Mouse (Mus musculus) embryonic facial prominence, embryonic 12.5 days (tissue): ENCODE results near the gene Dlx1. TPM values are rescaled to one million over a fixed set of nuclear protein-coding genes. Genes with fewer than 3 reads are reported as not detected.

Experiments
- ATAC-seq: fragments of 200-750 bp; cut with Nextera tagmentation; 2 replicates; pipeline ENCODE4 v1.8.0; 2017; ENCODE audit not compliant: insufficient number of reproducible peaks, insufficient read depth, low FRiP score, low TSS enrichment
- H3K27ac ChIP-seq: fragments of 300-500 bp; sonication (generic); 2 replicates; pipeline ENCODE4 v1.5.1; 2016; ENCODE audit warnings: mild to moderate bottlenecking
- H3K27me3 ChIP-seq: fragments of 300-500 bp; sonication (generic); 2 replicates; pipeline ENCODE4 v1.6.1; 2016; ENCODE audit warnings: mild to moderate bottlenecking, moderate library complexity
- H3K36me3 ChIP-seq: fragments of 300-500 bp; sonication (generic); 2 replicates; pipeline ENCODE4 v1.6.1; 2016; ENCODE audit warnings: mild to moderate bottlenecking
- H3K4me1 ChIP-seq: fragments of 300-500 bp; sonication (generic); 2 replicates; pipeline ENCODE4 v1.6.1; 2016
- H3K4me2 ChIP-seq: fragments of 300-500 bp; sonication (generic); replicated peaks from 2 replicates; pipeline ENCODE4 v1.6.1; 2016; ENCODE audit warnings: mild to moderate bottlenecking, moderate library complexity
- H3K4me3 ChIP-seq: fragments of 300-500 bp; sonication (generic); 2 replicates; pipeline ENCODE4 v1.5.1; 2016; ENCODE audit warnings: mild to moderate bottlenecking
- H3K9ac ChIP-seq: fragments of 300-500 bp; sonication (generic); 2 replicates; pipeline ENCODE4 v1.6.1; 2016; ENCODE audit warnings: mild to moderate bottlenecking, moderate library complexity
- H3K9me3 ChIP-seq: fragments of 300-500 bp; sonication (generic); 2 replicates; pipeline ENCODE4 v1.6.1; 2016; ENCODE audit warnings: mild to moderate bottlenecking, moderate library complexity
- WGBS: fragments of 180-500 bp; shearing (Covaris S2); methylation state at CpG from one replicate; pipeline ENCODE4 v1.1.7; 2016; 5-methylcytosine and 5-hydroxymethylcytosine counted together
- polyA plus RNA-seq: library from polyadenylated mRNA; unstranded; fragments of >200 nt; fragmentation: Nextera tagmentation; extraction: Ambion mirVana; gene quantifications from 2 replicates; pipeline ENCODE4 v1.2.1, GENCODE M21; 2016

The Dlx1 gene
- polyA plus RNA-seq, 1 experiment from 2014 or later, result 65.4 TPM

DNA sequence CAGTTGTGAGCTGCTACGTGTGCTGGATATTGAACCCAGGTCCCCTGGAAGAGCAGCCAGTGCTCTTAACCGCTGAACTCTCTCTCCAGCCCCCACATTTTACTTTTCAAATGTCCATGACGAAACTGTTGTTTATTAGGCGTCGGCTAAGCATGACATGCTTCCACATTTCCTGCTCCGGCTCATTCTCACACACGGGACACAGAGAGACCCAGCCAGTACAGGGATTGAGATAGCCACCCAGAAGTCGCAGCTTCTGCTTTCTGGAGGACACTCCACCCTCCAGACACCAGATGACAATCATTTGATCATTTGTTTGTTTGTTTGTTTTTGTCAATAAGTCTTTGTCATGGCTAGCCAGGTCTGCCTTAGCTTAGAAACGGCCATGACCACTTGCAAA is 23.1 kb upstream of the Dlx1 start:
- peaks cover 13% of the 10 kb centered on the region; the same call in 1 of the 2 replicates for H3K4me1 ChIP-seq
- no peak overlapping the region for H3K9ac ChIP-seq
- no peak for ATAC-seq
- H3K9me3 ChIP-seq, result no peaks in the 10 kb centered on the region
- H3K36me3 ChIP-seq, result no peaks in the 10 kb centered on the region
- H3K4me2 ChIP-seq, result no peak overlapping the region
- WGBS, result 72% methylated on average over 9 of the region's 9 CpGs
- H3K27me3 ChIP-seq, result no peaks in the 10 kb centered on the region; the same call in 1 of the 2 replicates
- no peak overlapping the region for H3K27ac ChIP-seq
- H3K4me3 ChIP-seq, result no peak overlapping the region

DNA sequence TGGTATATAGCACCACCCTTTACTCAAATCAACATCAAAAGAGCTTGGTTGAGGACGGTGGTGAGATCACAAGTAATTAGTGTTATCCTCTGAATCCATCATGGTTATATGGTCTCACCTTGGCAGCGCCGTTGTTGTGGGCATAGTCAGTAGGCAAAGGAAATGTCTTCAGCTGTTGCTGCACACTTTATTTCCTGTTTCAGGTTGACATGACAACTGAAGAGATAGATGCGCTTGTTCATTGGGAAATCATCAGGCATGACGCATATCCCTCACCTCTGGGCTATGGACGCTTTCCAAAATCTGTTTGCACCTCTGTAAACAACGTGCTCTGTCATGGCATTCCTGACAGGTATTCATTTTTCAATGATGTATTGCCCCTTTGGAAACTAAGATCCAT is 16.7 kb upstream of the Dlx1 start:
- no peak for ATAC-seq
- Histone ChIP-seq H3K4me2 (no peak overlapping the region), H3K27ac (no peak overlapping the region), H3K9ac (no peak overlapping the region), H3K27me3 (no peaks in the 10 kb centered on the region; the same call in 1 of the 2 replicates), H3K36me3 (no peaks in the 10 kb centered on the region), H3K4me1 (peaks cover 9% of the 10 kb centered on the region; the same call in 1 of the 2 replicates), H3K4me3 (no peak overlapping the region), H3K9me3 (no peaks in the 10 kb centered on the region)
- WGBS, result 83% methylated on average over 7 of the region's 7 CpGs

DNA sequence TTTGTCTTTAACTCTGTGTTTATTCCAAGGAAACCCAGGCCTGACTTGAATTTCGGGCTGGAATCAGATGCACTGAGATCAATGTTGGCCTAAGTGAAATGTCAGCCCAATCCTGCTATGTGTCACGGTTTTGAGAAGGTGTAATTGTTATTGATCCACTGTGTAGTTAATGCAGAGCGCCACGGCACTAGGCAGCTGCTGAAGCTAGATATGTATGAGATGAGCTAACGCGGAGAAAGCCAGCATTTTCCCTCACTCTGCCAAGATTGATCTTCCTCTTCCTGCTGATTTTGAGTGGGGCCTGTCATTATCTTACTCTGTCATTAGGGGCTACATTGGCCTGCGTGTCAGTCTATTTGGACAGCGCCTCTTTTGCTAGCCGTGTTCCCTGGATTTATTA is 15.6 kb upstream of the Dlx1 start:
- Histone ChIP-seq H3K4me3 (no peak overlapping the region), H3K4me2 (no peak overlapping the region), H3K27ac (no peak overlapping the region), H3K27me3 (no peaks in the 10 kb centered on the region; the same call in 1 of the 2 replicates), H3K4me1 (peaks cover 3% of the 10 kb centered on the region; the same call in 1 of the 2 replicates), H3K36me3 (no peaks in the 10 kb centered on the region), H3K9ac (no peak overlapping the region), H3K9me3 (no peaks in the 10 kb centered on the region)
- no peak for ATAC-seq
- 55% methylated on average over 9 of the region's 9 CpGs for WGBS

DNA sequence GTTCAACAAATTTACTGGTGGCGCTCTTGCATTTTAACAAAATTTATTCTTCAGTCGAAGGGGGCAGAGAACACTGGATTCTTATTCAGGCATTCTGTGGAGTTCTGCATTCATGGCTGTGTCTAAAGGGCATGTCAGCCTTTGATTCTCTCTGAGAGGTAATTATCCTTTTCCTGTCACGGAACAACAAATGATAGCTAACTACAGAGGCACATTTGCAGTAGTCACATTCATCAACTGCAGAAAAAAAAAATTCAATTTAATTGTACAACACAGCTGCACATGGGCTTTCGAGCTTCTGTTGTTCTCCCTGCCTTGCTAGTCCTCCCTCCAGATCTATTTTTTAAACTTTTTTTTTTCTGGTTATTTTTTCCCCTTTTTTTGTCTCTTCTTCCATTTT is 10.9 kb upstream of the Dlx1 start:
- no peaks in the 10 kb centered on the region for H3K27me3 ChIP-seq
- no peaks in the 10 kb centered on the region for H3K9me3 ChIP-seq
- H3K4me3 ChIP-seq, result no peak overlapping the region
- ATAC-seq, result no peak
- no peak overlapping the region for H3K27ac ChIP-seq
- H3K36me3 ChIP-seq, result no peaks in the 10 kb centered on the region
- H3K4me2 ChIP-seq, result no peak overlapping the region
- H3K9ac ChIP-seq, result no peak overlapping the region
- WGBS, result 31% methylated on average over 4 of the region's 4 CpGs
- no peaks in the 10 kb centered on the region for H3K4me1 ChIP-seq

DNA sequence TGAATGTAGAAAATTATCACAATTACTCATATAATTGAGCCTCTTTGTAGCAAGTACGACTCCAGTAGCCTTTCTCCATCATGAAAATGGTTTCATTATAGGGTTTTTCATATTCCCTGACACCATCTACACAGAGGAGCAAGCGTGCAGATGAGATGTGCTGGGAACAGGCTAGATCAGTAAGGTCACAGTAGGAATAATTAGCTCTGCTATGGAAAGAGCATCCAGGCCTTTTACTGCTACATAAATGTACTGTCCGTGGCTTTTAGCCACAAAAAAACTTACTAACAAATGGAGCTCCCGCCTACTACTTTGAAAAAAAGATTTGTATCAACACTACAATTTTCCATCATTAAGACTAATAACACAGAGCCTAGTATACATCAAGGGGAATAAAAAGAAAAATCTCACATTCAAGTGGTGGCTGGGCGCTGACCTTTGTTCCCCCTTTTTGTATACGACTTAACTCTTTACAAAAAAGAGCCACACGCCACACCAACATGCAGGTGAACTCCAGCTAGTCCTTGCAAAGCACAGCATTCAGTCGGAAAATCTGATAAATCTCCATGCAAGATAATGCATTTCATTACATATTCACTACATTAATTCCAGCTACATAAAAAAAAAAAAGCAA is 10.3 kb upstream of the Dlx1 start:
- Histone ChIP-seq H3K9ac (no peak overlapping the region), H3K4me2 (no peak overlapping the region), H3K27ac (no peak overlapping the region), H3K4me1 (no peaks in the 10 kb centered on the region), H3K27me3 (peaks cover 2% of the 10 kb centered on the region; the same call in 1 of the 2 replicates), H3K4me3 (no peak overlapping the region), H3K9me3 (no peaks in the 10 kb centered on the region), H3K36me3 (no peaks in the 10 kb centered on the region)
- no peak for ATAC-seq
- 51% methylated on average over 8 of the region's 8 CpGs for WGBS

DNA sequence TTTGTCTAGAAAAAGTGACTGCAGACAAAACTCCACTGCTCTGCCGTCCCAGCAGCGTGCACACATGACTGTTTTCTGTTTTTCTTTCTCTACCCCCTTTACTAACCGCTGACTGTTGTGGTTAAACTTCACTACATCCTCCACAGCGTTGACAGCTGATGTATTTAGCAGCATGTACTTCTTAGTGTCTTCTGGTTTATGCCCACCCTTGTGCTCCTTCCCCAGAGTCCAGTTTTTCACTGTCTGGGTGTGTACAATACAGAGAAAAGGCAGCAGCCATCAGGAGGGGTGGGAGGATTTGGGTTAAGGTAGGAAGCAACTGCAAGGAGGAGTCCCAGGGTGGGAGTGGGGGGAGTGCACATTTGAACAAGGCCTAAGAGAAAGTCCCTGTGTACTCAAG is 5.0 kb upstream of the Dlx1 start:
- no peak overlapping the region for H3K4me2 ChIP-seq

DNA sequence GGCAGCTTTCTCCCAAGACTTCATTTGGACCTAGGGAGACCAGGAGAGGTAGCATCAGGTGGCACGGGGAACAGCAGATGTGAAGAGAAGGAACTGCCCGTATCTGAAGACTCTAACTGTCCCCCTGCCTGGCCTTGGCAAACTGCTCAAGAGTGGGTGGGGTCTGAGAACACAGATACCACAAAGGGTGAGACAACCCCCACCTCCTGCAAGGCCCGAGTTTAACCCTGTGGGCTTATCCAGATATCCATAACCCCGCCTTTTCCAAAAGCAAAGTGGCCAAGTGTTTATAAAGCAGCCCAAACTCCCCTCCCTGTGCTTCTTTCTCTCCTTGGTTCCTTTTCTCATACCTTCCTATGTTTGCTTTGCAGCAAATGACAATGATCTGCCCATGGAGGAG is 4.5 kb upstream of the Dlx1 start:
- H3K9me3 ChIP-seq, result no peaks in the 10 kb centered on the region
- no peak overlapping the region for H3K27ac ChIP-seq
- H3K36me3 ChIP-seq, result no peaks in the 10 kb centered on the region
- H3K4me1 ChIP-seq, result 0 out of 2 replicates have a peak, but pooled peaks cover 11% of the 10 kb centered on the region
- H3K4me3 ChIP-seq, result no peak overlapping the region
- H3K27me3 ChIP-seq, result peaks cover 48% of the 10 kb centered on the region
- no peak overlapping the region for H3K4me2 ChIP-seq
- H3K9ac ChIP-seq, result no peak overlapping the region
- no peak for ATAC-seq
- WGBS, result 38% methylated on average over 4 of the region's 4 CpGs

More for the DNA sequence above, 5.0 kb upstream of the Dlx1 start:
- Histone ChIP-seq H3K9ac (no peak overlapping the region), H3K4me3 (no peak overlapping the region), H3K9me3 (no peaks in the 10 kb centered on the region), H3K36me3 (no peaks in the 10 kb centered on the region), H3K4me1 (0 out of 2 replicates have a peak, but pooled peaks cover 11% of the 10 kb centered on the region), H3K27me3 (peaks cover 46% of the 10 kb centered on the region), H3K27ac (no peak overlapping the region)
- WGBS, result 31% methylated on average over 4 of the region's 4 CpGs
- ATAC-seq, result no peak

DNA sequence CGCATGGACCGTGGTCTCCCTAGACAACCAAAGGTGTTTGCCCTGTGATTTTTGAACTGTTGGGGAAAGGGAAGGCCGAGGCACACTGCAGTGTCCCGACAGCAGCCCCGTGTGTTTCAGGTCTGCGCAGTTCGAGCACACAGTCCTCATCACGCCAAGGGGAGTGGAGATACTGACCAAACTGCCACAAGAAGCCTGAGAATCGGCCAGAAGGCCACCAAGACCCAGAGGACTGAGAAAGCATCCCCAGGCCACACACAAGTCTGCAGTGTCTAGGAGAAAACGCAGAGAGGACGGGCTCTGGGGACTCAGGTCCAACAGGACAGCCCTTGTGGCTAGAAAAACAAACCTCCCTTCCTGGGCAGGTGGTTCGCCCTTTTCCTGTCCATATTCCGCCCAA is 3.1 kb upstream of the Dlx1 start:
- Histone ChIP-seq H3K4me2 (no peak overlapping the region; the same call in 1 of the 2 replicates), H3K27me3 (peaks cover 60% of the 10 kb centered on the region), H3K36me3 (no peaks in the 10 kb centered on the region), H3K27ac (no peak overlapping the region), H3K9ac (no peak overlapping the region), H3K4me1 (0 out of 2 replicates have a peak, but pooled peaks cover 18% of the 10 kb centered on the region), H3K9me3 (no peaks in the 10 kb centered on the region), H3K4me3 (no peak overlapping the region)
- no peak for ATAC-seq
- 22% methylated on average over 13 of the region's 13 CpGs for WGBS

DNA sequence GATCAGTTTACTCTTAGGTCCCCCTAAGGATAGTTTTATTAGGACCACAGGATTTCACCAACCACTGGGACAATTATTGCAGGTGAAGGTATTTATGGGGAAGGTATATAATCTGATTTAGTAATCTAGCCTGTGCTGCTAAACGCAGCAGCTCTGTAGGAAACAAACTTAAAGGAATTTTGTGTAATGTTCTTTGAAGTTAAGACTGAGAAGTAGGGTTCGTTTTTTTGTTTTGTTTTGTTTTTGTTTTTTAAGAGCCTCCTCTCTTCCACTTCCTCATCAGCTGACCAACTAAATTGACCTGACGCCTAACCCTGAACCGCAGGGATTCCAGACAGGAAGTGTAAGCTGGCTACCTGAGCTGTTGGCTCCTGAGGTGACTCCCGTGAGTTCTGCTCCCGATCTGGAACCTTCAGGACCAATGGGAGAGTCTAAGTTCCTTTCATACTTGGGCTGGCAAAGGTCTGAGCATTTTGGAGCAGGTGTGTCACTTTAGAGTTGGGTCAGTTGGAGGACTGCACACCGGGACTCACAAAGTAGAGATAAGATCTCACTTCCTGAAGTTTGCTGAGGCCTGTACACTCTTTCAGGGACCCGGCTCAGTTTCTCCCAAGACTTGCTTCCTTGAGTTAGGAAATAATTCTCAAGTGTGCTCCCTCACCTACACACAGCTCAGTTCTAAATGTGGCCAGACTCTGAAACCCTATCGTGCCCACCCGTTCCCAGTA is 1.2 kb upstream of the Dlx1 start:
- H3K9me3 ChIP-seq, result no peaks in the 10 kb centered on the region
- 0 out of 2 replicates have a peak, but pooled peaks cover 18% of the 10 kb centered on the region for H3K4me1 ChIP-seq
- H3K4me2 ChIP-seq, result peak overlapping the region; percentile 82
- no peaks in the 10 kb centered on the region for H3K36me3 ChIP-seq
- no peak for ATAC-seq
- peak overlapping the region; percentile 88; the same call in 1 of the 2 replicates for H3K27ac ChIP-seq
- H3K27me3 ChIP-seq, result peaks cover 78% of the 10 kb centered on the region
- 0 out of 2 replicates have a peak overlapping the region, but pooled peaks have one; percentile 27 for H3K9ac ChIP-seq
- peak overlapping the region; percentile 22 for H3K4me3 ChIP-seq
- WGBS, result 4% methylated on average over 10 of the region's 10 CpGs

DNA sequence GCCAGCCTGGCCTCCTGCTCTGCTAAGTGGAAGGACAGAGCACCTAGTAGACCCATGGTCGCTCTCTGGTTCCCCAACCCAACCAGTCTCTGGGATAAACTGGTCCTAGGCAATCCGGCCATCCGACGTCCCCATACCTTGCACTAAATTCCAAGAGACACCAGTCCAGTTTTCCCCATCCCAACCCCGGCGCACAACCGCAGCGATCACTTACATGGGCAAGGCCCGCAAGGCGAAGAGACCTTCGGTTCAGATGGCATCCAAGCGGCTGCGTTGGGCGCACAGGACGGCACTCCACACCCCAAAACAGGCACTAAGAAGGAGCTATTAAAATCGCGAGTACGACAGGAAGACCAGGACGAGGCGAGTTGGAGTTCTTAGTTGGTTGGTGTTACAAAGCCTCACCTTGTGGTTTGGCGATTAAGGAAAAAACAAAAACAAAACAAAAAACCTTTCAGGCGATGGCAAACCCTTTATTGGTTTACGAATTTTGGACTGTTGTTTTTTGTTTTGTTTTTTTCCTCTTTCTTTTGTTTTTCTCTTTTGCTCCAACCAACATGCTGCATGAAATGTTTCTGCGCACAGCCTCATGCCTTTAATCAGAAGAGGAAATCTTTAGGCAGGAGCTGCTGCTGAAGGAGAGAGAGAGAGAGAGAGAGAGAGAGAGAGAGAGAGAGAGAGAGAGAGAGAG is 445 bp upstream of the Dlx1 start:
- 3% methylated on average over 24 of the region's 24 CpGs for WGBS
- Histone ChIP-seq H3K9me3 (no peaks in the 10 kb centered on the region), H3K36me3 (no peaks in the 10 kb centered on the region), H3K27ac (peak overlapping the region; percentile 88; the same call in 1 of the 2 replicates), H3K4me3 (peak overlapping the region; percentile 22), H3K9ac (0 out of 2 replicates have a peak overlapping the region, but pooled peaks have one; percentile 79), H3K4me1 (0 out of 2 replicates have a peak, but pooled peaks cover 18% of the 10 kb centered on the region), H3K4me2 (peak overlapping the region; percentile 82), H3K27me3 (peaks cover 84% of the 10 kb centered on the region)
- ATAC-seq, result no peak

DNA sequence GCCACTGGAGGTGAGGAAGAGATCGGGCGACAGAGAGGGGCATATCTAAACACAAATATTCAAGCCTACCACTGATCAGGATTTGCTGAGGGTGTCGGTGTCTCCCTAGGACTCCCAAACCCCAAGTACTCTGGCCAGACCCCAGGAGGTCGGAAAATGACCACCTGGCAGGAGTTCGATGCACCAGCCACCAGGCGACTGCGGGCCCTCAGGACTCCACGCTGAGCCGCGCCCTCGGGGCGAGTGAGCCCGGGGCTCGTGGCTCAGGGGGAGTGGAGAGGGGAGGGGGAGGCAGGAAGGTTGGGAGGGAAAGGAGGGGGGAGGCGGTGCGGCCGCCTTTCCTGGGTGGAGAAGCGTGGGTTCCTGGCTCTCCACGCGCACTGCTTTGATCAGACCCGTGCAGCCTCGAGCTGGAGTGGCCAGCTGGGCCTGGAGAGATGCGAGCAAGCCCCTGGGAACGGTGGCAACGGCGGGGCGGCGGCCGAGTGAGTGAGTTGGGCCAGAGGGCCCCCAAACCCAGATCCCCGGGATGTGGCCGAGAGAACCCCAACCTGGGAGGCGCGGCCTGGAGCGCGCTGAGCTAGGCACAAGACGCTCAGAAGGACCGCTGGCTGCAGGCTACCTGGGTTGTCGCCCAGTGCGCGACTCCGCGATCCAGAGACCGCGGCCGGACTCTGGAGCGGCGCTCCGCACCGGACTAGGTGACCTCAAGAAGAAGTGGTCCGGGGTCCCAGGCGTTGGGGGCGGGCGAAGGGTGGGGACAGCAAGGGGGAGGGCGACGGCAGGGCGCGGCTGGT is 999 bp downstream of the Dlx1 start:
- Histone ChIP-seq H3K4me3 (peak overlapping the region; percentile 43), H3K9ac (peak overlapping the region; percentile 79), H3K9me3 (no peaks in the 10 kb centered on the region), H3K4me2 (peak overlapping the region; percentile 82), H3K4me1 (0 out of 2 replicates have a peak, but pooled peaks cover 7% of the 10 kb centered on the region), H3K36me3 (no peaks in the 10 kb centered on the region), H3K27ac (peak overlapping the region; percentile 88), H3K27me3 (peaks cover 77% of the 10 kb centered on the region)
- 1% methylated on average over 56 of the region's 57 CpGs for WGBS
- peak; percentile 36; the same call in 1 of the 2 replicates for ATAC-seq
